Mouse (Mus musculus) cortical plate, adult 2 months (tissue): ENCODE data around the gene Dnaja4. TPM values are rescaled to one million over a fixed set of nuclear protein-coding genes. Genes with fewer than 3 reads are reported as not detected.
"Not testable (repeated sequence)": the region's sequence is repeated elsewhere in the genome, so short reads cannot be mapped to it uniquely, and the experiment has no call there.

Experiments
- H3K27ac ChIP-seq: fragments of 200-500 bp; 2 replicates; pipeline ENCODE4 v1.5.1; 2012; ENCODE audit warnings: low read length, control low read depth, inconsistent platforms; ENCODE audit not compliant: insufficient read depth
- H3K4me1 ChIP-seq: fragments of 200-500 bp; 2 replicates; pipeline ENCODE4 v1.6.1; 2011; ENCODE audit warnings: low read length; ENCODE audit not compliant: control insufficient read depth, insufficient read depth
- H3K4me3 ChIP-seq: fragments of 200-500 bp; 2 replicates; pipeline ENCODE4 v1.5.1; 2011; ENCODE audit warnings: mild to moderate bottlenecking, low read length, control low read depth; ENCODE audit not compliant: insufficient read depth
- CTCF ChIP-seq: fragments of 200-500 bp; IDR thresholded peaks from 2 replicates; pipeline ENCODE4 v1.5.1; 2011; ENCODE audit warnings: mild to moderate bottlenecking, control low read depth, low read length; ENCODE audit not compliant: insufficient read depth; ENCODE audit errors: extremely low read depth
- POLR2A ChIP-seq: fragments of 200-500 bp; IDR thresholded peaks from 2 replicates; pipeline ENCODE4 v1.6.1; 2011; ENCODE audit warnings: mild to moderate bottlenecking, low read length, control low read depth; ENCODE audit not compliant: insufficient read depth; ENCODE audit errors: extremely low read depth
- polyA plus RNA-seq: library from polyadenylated mRNA; depleted of rRNA; stranded (reverse); fragments of >200 nt; gene quantifications from 2 replicates; pipeline ENCODE4 v1.2.3, GENCODE M21; 2012

Gene Dnaja4
- polyA plus RNA-seq, 1 experiment = 41.3 TPM

DNA sequence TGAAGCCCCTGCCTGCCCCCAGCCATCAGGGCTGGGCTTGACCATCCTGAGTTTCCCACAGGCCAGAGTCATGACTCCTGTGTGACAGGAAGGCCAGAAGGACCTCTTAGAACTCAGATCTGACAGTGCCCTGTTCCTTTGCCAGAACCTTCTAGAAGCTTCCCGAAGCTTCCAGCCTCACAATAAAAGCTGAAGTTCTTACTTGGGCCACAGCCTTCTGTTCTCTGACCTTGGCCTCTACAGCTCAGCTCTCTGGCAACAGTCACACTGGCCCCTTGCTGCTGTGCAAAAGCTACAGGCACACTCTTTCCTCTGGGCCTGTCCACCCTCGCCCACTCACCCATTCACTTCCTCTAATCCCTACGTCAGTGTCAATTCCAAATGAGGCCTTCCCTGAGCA, 26.7 kb upstream of the Dnaja4 start:
- H3K4me1 ChIP-seq = peaks cover 3% of the 10 kb centered on the region
- TF ChIP-seq POLR2A (no peak), CTCF (no peak)
- H3K27ac ChIP-seq = no peak overlapping the region
- H3K4me3 ChIP-seq = no peak overlapping the region

GRCm38 (mm10) chr9:54673887-54674286, 24.8 kb upstream of the Dnaja4 start:
- H3K4me1 ChIP-seq = no peaks in the 10 kb centered on the region
- TF ChIP-seq CTCF (no peak), POLR2A (no peak)
- H3K4me3 ChIP-seq = no peak overlapping the region
- H3K27ac ChIP-seq = no peak overlapping the region

GRCm38 (mm10) chr9:54676531-54676986, 22.1 kb upstream of the Dnaja4 start:
- H3K27ac ChIP-seq = no peak overlapping the region
- H3K4me3 ChIP-seq = peak overlapping the region; percentile 7
- no peaks in the 10 kb centered on the region for H3K4me1 ChIP-seq
- TF ChIP-seq CTCF (peak; percentile 76), POLR2A (no peak)

DNA sequence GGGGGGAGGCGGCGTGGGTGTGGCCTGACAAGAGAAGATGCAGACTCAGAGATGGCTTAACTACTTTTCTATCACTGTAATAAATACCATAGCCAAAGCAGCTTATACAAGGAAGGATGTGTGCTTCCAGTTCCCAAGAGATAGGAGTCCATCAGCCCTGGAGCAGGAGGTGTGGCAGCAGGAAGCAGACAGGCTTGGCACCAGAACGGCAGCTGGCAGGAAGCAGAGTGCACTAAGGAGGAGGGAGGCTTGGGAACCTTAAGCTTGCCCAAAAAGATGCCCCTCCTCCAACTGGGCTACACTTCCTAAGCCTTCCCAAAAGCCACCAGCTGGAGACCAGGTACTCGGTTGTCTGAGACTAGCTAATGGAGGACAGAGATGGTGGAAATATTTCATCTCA, 15.8 kb upstream of the Dnaja4 start:
- no peaks in the 10 kb centered on the region for H3K4me1 ChIP-seq
- H3K4me3 ChIP-seq = no peak overlapping the region
- no peak overlapping the region for H3K27ac ChIP-seq
- TF ChIP-seq POLR2A (no peak), CTCF (no peak)

DNA sequence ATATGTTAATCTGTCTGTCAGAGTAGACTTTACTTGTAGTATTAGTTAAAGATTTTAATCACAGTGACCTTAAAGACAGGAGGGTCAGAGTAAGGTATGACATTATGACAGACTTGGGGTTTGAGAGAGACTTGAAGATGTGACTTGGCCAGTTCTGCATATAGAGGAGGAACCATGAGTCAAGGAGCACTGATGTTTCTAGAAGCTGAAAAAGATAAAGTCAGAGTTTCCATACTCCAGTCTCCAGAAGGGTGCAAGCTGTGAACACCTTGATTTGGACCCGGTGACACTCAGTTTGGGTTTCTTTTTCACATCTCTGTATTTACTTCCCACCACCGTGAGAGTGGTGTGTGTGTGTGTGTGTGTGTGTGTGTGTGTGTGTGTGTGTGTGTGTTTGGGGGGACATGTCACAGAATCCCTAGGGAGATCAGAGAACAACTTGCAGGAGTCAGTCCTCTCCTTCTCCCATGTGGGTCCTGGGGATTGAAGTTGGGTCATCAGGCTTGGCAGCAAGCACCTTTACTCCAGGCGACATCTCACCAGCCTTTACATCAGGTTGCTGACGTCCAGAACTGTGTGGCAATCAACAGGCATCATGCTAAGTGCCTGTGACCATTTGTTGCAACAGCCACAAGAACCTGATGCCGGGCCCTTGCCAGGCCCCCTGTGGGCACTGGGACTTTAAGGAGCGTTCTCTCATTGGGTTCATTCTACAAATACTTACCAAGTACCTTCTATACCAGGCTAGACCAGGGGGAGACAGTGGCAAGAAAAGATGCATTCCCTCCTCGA, 14.7 kb upstream of the Dnaja4 start:
- Histone ChIP-seq H3K27ac (no peak overlapping the region), H3K4me1 (no peaks in the 10 kb centered on the region), H3K4me3 (no peak overlapping the region)
- TF ChIP-seq POLR2A (no peak), CTCF (no peak)

GRCm38 (mm10) chr9:54687246-54688236, 11.1 kb upstream of the Dnaja4 start:
- Histone ChIP-seq H3K27ac (no peak overlapping the region), H3K4me3 (no peak overlapping the region), H3K4me1 (no peaks in the 10 kb centered on the region)
- TF ChIP-seq CTCF (no peak), POLR2A (no peak)

GRCm38 (mm10) chr9:54689446-54689845, 9.2 kb upstream of the Dnaja4 start:
- TF ChIP-seq CTCF (no peak), POLR2A (no peak)
- H3K4me1 ChIP-seq = no peaks in the 10 kb centered on the region

GRCm38 (mm10) chr9:54690697-54691096, 8.0 kb upstream of the Dnaja4 start:
- H3K4me1 ChIP-seq, H3K4me3 ChIP-seq, H3K27ac ChIP-seq: not testable (repeated sequence)

More at GRCm38 (mm10) chr9:54689446-54689845, 9.2 kb upstream of the Dnaja4 start:
- Histone ChIP-seq H3K27ac (no peak overlapping the region), H3K4me3 (no peak overlapping the region)

DNA sequence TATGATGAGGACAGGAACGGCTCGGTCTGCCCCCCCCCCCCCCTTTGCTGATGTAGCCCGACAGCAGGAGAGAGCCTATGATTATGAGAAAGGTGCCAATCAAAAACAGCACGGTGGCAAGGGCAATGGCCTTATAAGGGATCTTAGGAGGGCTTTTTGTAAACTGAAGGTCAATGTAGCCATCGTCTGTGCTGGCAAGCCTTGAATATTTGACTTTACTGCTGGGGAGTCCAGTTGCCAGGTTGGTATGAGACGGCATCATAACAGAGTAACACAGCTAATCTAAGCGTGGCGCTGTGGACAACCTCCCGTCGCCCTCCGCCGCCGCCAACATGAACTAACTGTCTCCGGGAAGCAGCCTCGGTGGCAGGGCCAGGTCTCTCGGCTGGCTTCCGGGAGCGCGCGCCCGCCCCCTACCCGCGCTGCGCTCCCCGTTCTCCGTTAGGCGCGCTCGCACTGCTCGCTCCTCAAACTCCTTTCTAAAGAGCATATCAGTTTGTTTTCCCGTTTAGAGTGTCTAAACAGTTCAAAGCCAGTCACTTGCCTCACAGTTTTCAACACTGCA, 7.3 kb upstream of the Dnaja4 start:
- H3K4me1 ChIP-seq, H3K27ac ChIP-seq: not testable (repeated sequence)
- H3K4me3 ChIP-seq = peak overlapping the region; percentile 26

GRCm38 (mm10) chr9:54699087-54699344, 343 bp downstream of the Dnaja4 start:
- TF ChIP-seq CTCF (no peak), POLR2A (no peak)
- Histone ChIP-seq H3K27ac (peak overlapping the region; percentile 92), H3K4me1 (peaks cover 12% of the 10 kb centered on the region; the same call in 1 of the 2 replicates), H3K4me3 (peak overlapping the region; percentile 71)
